Mouse (Mus musculus) cerebellum, postnatal 25 days (tissue): ENCODE results near the gene Itga7.

Source experiments
- DNase-seq, 2 experiments: peaks; one replicate each; pipeline ENCODE4 v3.0.0; 2021; ENCODE audit warnings: mixed read lengths in 2 of 2

Gene Itga7

GRCm38 (mm10) chr10:128995796-128996195 lies 62.2 kb downstream of the Itga7 start:
- no peak for DNase-seq

GRCm38 (mm10) chr10:128996523-128997040 lies 63.0 kb downstream of the Itga7 start:
- DNase-seq, result no peak

GRCm38 (mm10) chr10:129004032-129004920 lies 70.7 kb downstream of the Itga7 start:
- DNase-seq, result no peak
